Mouse (Mus musculus) kidney, postnatal 0 days (tissue): ENCODE measurements around the gene Met. TPM values are rescaled to one million over a fixed set of nuclear protein-coding genes. Genes with fewer than 3 reads are reported as not detected.

Source experiments
- ATAC-seq: fragments of 200-750 bp; cut with Nextera tagmentation; replicated peaks from 2 replicates; pipeline ENCODE4 v1.8.0; 2017; ENCODE audit warnings: low read depth, moderate number of reproducible peaks, moderate TSS enrichment, moderate library complexity; ENCODE audit not compliant: low FRiP score
- DNase-seq: peaks from one replicate; pipeline ENCODE4 v3.0.0-alpha.2; 2016; ENCODE audit warnings: low spot score
- H3K27ac ChIP-seq: fragments of 300-500 bp; sonication (generic); 2 replicates; pipeline ENCODE4 v1.5.1; 2014; ENCODE audit warnings: mild to moderate bottlenecking
- H3K27me3 ChIP-seq: fragments of 300-500 bp; sonication (generic); 2 replicates; pipeline ENCODE4 v1.6.1; 2014; ENCODE audit warnings: low read length, mixed read lengths; ENCODE audit not compliant: insufficient read depth
- H3K36me3 ChIP-seq: fragments of 300-500 bp; sonication (generic); 2 replicates; pipeline ENCODE4 v1.6.1; 2014; ENCODE audit warnings: low read length, mixed read lengths; ENCODE audit not compliant: insufficient read depth
- H3K4me1 ChIP-seq: fragments of 300-500 bp; sonication (generic); replicated peaks from 2 replicates; pipeline ENCODE4 v1.6.1; 2014; ENCODE audit warnings: antibody characterized with exemption, low read length, mixed read lengths; ENCODE audit not compliant: insufficient read depth
- H3K4me2 ChIP-seq: fragments of 300-500 bp; sonication (generic); 2 replicates; pipeline ENCODE4 v1.6.1; 2014; ENCODE audit warnings: mild to moderate bottlenecking, low read length, moderate library complexity, mixed read lengths
- H3K4me3 ChIP-seq: fragments of 300-500 bp; sonication (generic); replicated peaks from 2 replicates; pipeline ENCODE4 v1.5.1; 2014; ENCODE audit warnings: low read depth, low read length
- H3K9ac ChIP-seq: fragments of 300-500 bp; sonication (generic); 2 replicates; pipeline ENCODE4 v1.6.1; 2014; ENCODE audit warnings: low read depth, low read length
- H3K9me3 ChIP-seq: fragments of 300-500 bp; sonication (generic); replicated peaks from 2 replicates; pipeline ENCODE4 v1.6.1; 2016; ENCODE audit warnings: low read length, inconsistent platforms, mixed read lengths
- CTCF ChIP-seq: IDR thresholded peaks from 2 replicates; pipeline ENCODE4 v1.5.1; 2016; ENCODE audit warnings: antibody characterized with exemption, low read depth, mild to moderate bottlenecking, moderate library complexity
- WGBS: fragments of 180-500 bp; shearing (Covaris S2); extraction: QIAGEN DNeasy Blood & Tissue Kit; methylation state at CpG from one replicate; pipeline ENCODE4 v1.1.7; 2014; 5-methylcytosine and 5-hydroxymethylcytosine counted together
- polyA plus RNA-seq: library from polyadenylated mRNA; unstranded; fragments of >200 nt; fragmentation: Nextera tagmentation; extraction: Ambion mirVana; gene quantifications from 2 replicates; pipeline ENCODE4 v1.2.1, GENCODE M21; 2015

The Met gene
- 17.6 and 17.9 TPM in 2 replicates for polyA plus RNA-seq

DNA sequence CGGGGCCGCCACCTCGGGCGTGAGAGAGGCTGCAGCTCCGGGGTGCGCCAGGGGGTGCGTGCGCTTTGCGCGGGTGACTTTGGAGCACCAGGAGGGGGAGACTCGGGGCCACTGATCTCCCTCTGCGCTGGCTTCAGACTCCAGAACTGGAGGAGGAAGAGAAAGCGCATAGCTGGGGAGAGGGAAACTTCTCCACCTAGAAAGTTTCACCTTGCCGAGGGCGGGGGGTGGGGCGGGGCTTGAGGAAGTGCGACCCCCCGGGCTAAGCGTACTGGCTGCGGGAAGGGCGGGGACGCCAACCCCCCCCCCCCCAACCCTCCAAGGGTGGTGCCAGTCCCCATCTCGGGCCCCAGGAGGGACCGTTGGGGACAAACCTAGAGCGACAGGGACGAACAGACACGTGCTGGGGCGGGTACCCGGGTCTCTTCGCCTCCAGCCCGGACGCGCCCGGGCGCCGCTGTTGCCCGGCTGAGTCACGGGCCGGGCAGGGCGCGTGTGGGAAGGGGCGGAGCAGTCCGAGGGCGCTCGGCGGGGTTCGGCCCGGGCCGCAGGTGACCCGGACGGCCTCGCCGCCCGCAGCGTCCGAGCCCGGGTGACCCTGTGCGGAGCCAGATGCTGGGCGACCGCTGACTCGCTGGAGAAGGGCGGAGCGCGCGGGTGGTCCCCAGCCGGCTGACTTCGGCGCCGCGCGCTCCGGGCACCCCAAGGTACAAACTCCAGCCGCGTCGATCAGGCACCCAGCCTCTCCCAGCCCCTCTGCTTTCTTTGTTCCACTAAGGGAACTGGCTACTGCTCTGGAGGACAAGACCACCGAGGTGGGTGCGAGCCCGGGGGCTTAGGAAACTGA is at the start of gene Met:
TSS of gene Met (plus strand) at position 367 of the 847 bp plus-strand sequence.
- Histone ChIP-seq H3K27ac (peak within 1 kb of the TSS; percentile 92), H3K27me3 (no peaks in the 10 kb centered on the region), H3K4me3 (peak within 1 kb of the TSS; percentile 71), H3K9me3 (no peaks in the 10 kb centered on the region), H3K36me3 (no peaks in the 10 kb centered on the region), H3K4me2 (peak within 1 kb of the TSS; percentile 98), H3K4me1 (no peaks in the 10 kb centered on the region), H3K9ac (peak within 1 kb of the TSS; percentile 74)
- WGBS: under 1% methylated on average over 69 of the region's 78 CpGs
- DNase-seq (peak; percentile 79), ATAC-seq (peak; percentile 94)
- TF ChIP-seq CTCF: peak; percentile 59

DNA sequence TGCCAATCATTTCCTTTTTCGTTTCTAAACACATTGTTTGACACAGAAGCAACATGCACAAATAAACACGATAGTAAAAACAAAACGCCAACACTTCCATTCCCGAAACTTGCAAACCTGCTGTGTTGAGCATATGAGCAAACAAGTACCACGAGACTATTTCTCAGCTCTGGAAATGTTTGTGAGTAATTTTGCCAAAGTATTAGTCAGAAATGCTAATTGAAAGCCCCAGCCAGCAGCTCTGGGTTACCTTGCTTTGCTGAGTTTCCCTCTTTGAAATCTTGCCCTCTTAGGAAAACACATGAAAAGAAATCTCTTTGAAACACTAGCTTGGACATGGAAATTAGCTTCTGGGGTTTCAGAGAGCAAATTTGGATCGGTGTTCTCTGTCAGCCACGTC is 45.4 kb upstream of the Met start:
- ATAC-seq (no peak), DNase-seq (peak; percentile 29)
- H3K27ac ChIP-seq: no peak overlapping the region
- H3K4me3 ChIP-seq: no peak overlapping the region
- no peaks in the 10 kb centered on the region for H3K27me3 ChIP-seq
- no peak overlapping the region for H3K9ac ChIP-seq
- TF ChIP-seq CTCF: no peak
- H3K9me3 ChIP-seq: no peaks in the 10 kb centered on the region
- WGBS: 53% methylated on average over 7 of the region's 7 CpGs
- no peaks in the 10 kb centered on the region for H3K4me1 ChIP-seq
- H3K36me3 ChIP-seq: no peaks in the 10 kb centered on the region
- no peak overlapping the region for H3K4me2 ChIP-seq

DNA sequence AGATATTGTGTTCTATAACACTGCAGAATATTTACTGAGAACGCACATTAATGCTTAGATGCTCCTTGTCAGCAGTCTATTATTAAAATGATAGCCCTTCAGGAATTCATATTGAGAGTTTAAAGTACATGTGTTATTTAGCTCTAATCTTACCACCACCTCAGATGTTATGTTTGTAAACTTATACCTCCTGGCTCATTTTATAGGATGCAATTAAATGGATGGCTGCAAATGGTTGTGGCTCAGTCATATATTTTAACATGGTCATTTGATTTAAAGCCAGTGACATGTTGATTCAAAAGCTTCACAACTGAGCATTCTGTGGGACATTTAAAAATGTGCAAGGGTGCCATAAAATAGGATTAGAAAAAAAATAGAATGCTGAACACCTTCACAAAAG is 41.2 kb upstream of the Met start:
- TF ChIP-seq CTCF: no peak
- 36% methylated on average over 1 of the region's 1 CpGs for WGBS
- H3K9me3 ChIP-seq: no peaks in the 10 kb centered on the region
- no peak overlapping the region for H3K4me3 ChIP-seq
- no peak overlapping the region for H3K27ac ChIP-seq
- no peaks in the 10 kb centered on the region for H3K36me3 ChIP-seq
- H3K27me3 ChIP-seq: no peaks in the 10 kb centered on the region
- peak; percentile 55 for DNase-seq
- ATAC-seq: no peak
- no peak overlapping the region for H3K4me2 ChIP-seq
- no peak overlapping the region for H3K9ac ChIP-seq
- no peaks in the 10 kb centered on the region for H3K4me1 ChIP-seq

DNA sequence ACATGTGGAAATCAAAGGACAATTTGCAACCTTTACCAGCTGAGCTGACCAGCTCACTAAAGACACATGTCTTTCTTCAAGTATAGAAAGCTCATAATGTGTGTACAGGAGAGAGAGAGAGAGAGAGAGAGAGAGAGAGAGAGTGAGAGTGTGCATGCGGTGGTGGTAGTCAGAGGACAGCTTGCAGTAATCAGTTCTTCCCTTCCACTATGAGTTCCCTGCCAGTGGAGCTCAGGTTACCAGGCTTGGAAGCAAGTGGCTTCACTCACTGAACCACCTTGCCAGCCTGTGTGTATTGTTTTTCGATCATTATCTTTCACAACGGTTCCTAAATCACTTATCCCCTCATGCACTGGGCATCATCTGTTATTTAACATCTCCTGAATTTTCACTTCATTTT is 34.6 kb upstream of the Met start:
- 33% methylated on average over 3 of the region's 3 CpGs for WGBS
- peak; percentile 44 for DNase-seq
- H3K4me3 ChIP-seq: no peak overlapping the region

DNA sequence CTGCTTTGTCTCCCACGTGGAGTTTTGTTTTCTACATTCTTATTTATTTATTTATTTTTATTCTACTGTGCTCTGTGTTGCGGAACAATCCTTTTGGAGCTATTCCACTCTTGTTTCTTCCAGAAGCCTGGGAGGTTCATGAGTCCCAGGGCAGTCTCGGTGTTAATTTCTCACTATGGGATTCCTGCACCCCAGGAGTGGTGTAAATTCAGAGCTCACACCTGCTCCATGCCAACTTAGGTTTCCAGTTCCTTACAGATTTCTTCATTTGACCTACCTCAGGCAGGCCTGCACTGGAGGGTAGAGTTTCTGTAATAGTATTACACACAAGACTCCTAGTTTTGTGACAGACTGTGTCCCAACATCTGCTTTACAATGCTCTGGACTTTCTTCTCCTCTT is 34.0 kb upstream of the Met start:
- no peaks in the 10 kb centered on the region for H3K27me3 ChIP-seq
- H3K4me2 ChIP-seq: no peak overlapping the region
- DNase-seq: peak; percentile 46
- no peak overlapping the region for H3K4me3 ChIP-seq
- WGBS: 44% methylated on average over 3 of the region's 3 CpGs
- H3K9me3 ChIP-seq: no peaks in the 10 kb centered on the region
- ATAC-seq: no peak; the same call in 1 of the 2 replicates
- no peak overlapping the region for H3K27ac ChIP-seq
- no peak overlapping the region for H3K9ac ChIP-seq
- no peaks in the 10 kb centered on the region for H3K4me1 ChIP-seq
- no peaks in the 10 kb centered on the region for H3K36me3 ChIP-seq
- TF ChIP-seq CTCF: no peak

More for the DNA sequence above, 34.6 kb upstream of the Met start:
- Histone ChIP-seq H3K4me1 (no peaks in the 10 kb centered on the region), H3K4me2 (no peak overlapping the region), H3K9ac (no peak overlapping the region), H3K27me3 (no peaks in the 10 kb centered on the region), H3K27ac (no peak overlapping the region), H3K36me3 (no peaks in the 10 kb centered on the region), H3K9me3 (no peaks in the 10 kb centered on the region)
- no peak for TF ChIP-seq CTCF
- ATAC-seq: no peak; the same call in 1 of the 2 replicates

DNA sequence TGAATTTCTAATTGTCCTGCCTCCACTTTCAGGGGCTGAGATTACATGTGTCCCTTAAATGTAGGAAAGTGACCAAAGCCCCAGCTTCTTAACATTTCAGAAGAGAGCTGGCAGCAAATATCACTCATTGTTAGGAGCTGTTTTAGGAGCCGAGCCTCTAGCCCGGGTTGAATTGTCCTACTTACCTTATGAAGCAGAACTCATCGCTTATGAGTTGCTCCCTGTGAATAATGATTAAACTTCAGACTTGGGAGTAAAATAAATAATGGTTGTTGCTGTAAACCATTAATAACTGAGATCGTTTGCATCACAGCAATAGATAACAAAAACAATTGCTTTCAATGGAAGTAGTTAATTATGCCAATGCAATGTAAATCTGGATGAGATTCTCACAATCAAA is 20.3 kb upstream of the Met start:
- H3K9ac ChIP-seq: no peak overlapping the region
- no peak for DNase-seq
- H3K4me2 ChIP-seq: no peak overlapping the region
- H3K27ac ChIP-seq: no peak overlapping the region
- ATAC-seq: no peak
- H3K9me3 ChIP-seq: no peaks in the 10 kb centered on the region
- H3K27me3 ChIP-seq: no peaks in the 10 kb centered on the region
- no peak for TF ChIP-seq CTCF
- no peak overlapping the region for H3K4me3 ChIP-seq
- 50% methylated on average over 4 of the region's 4 CpGs for WGBS
- H3K36me3 ChIP-seq: no peaks in the 10 kb centered on the region
- no peaks in the 10 kb centered on the region for H3K4me1 ChIP-seq
